Mouse (Mus musculus) R1 (cell line): ENCODE results near the gene Anln.
"Not testable (repeated sequence)": the region's sequence is repeated elsewhere in the genome, so short reads cannot be mapped to it uniquely, and the experiment has no call there.

Experiments used
- DNase-seq: peaks from one replicate; pipeline ENCODE4 v3.0.0-alpha.2; 2018; ENCODE audit warnings: low read depth, low spot score

Anln gene

GRCm38 (mm10) chr9:22389021-22389476 lies at the start of gene Anln:
Anln (minus strand) TSS chr9:22389188.
- DNase-seq, result peak; percentile 95

- DNase-seq, result peak; percentile 54
These were observed 45.1 kb upstream of the Anln start for GRCm38 (mm10) chr9:22434101-22434500.

- peak; percentile 73 for DNase-seq
These were observed 44.2 kb upstream of the Anln start for GRCm38 (mm10) chr9:22433221-22433620.

- peak; percentile 46 for DNase-seq
These were observed 41.4 kb upstream of the Anln start for GRCm38 (mm10) chr9:22430315-22430840.

GRCm38 (mm10) chr9:22429533-22430241 lies 40.7 kb upstream of the Anln start:
- DNase-seq, result no peak

- no peak for DNase-seq
These were observed 39.9 kb upstream of the Anln start for GRCm38 (mm10) chr9:22428666-22429410.

- no peak for DNase-seq
These were observed 39.2 kb upstream of the Anln start for GRCm38 (mm10) chr9:22428028-22428665.

- DNase-seq, result no peak
These were observed 35.7 kb upstream of the Anln start for GRCm38 (mm10) chr9:22424719-22425118.

GRCm38 (mm10) chr9:22424196-22424595 lies 35.2 kb upstream of the Anln start:
- no peak for DNase-seq

- no peak for DNase-seq
These were observed 34.5 kb upstream of the Anln start for GRCm38 (mm10) chr9:22423507-22423906.

- no peak for DNase-seq
These were observed 33.6 kb upstream of the Anln start for GRCm38 (mm10) chr9:22422559-22422958.

GRCm38 (mm10) chr9:22420491-22420890 lies 31.5 kb upstream of the Anln start:
- DNase-seq, result no peak

- no peak for DNase-seq
These were observed 30.9 kb upstream of the Anln start for GRCm38 (mm10) chr9:22419877-22420276.

GRCm38 (mm10) chr9:22417547-22417946 lies 28.6 kb upstream of the Anln start:
- DNase-seq, result no peak

- DNase-seq, result no peak
These were observed 27.2 kb upstream of the Anln start for GRCm38 (mm10) chr9:22416187-22416586.

- peak; percentile 99 for DNase-seq
These were observed 22.2 kb upstream of the Anln start, which contains the start of gene 9530077C05Rik for GRCm38 (mm10) chr9:22411002-22411857. 9530077C05Rik (plus strand) TSS chr9:22411513.

- DNase-seq, result peak; percentile 69
These were observed 20.5 kb upstream of the Anln start for GRCm38 (mm10) chr9:22409501-22409900.

GRCm38 (mm10) chr9:22408344-22408743 lies 19.4 kb upstream of the Anln start:
- not testable (repeated sequence) for DNase-seq

- not testable (repeated sequence) for DNase-seq
These were observed 18.6 kb upstream of the Anln start for GRCm38 (mm10) chr9:22407633-22408032.

- DNase-seq, result no peak
These were observed 16.4 kb upstream of the Anln start for GRCm38 (mm10) chr9:22405414-22405813.

GRCm38 (mm10) chr9:22403501-22403900 lies 14.5 kb upstream of the Anln start:
- DNase-seq, result not testable (repeated sequence)
